Mouse (Mus musculus): ENCODE measurements around the gene Gm49711.
"Not testable (repeated sequence)": the region's sequence is repeated elsewhere in the genome, so short reads cannot be mapped to it uniquely, and the experiment has no call there.

- not testable (repeated sequence) for TF ChIP-seq TCF3 (IDR thresholded peaks at IDR 0.05; ENCODE audit: insufficient read length, low read depth); POLR2A (IDR thresholded peaks at IDR 0.05; ENCODE audit: insufficient read length, low read depth); E2F4 (IDR thresholded peaks at IDR 0.05; ENCODE audit: insufficient read depth); MAX (IDR thresholded peaks at IDR 0.05; ENCODE audit: low read depth)
These were observed 152.2 kb downstream of the Gm49711 start for GRCm38 (mm10) chr16:92210316-92210715.

All from myocyte (in vitro differentiated cells).